Mouse (Mus musculus): ENCODE measurements around the gene Sh2b1. TPM values are rescaled to one million over a fixed set of nuclear protein-coding genes. Genes with fewer than 3 reads are reported as not detected.

The Sh2b1 gene
- total RNA-seq, 2 experiments from 2014 or later = 52.7 to 57.0 TPM

DNA sequence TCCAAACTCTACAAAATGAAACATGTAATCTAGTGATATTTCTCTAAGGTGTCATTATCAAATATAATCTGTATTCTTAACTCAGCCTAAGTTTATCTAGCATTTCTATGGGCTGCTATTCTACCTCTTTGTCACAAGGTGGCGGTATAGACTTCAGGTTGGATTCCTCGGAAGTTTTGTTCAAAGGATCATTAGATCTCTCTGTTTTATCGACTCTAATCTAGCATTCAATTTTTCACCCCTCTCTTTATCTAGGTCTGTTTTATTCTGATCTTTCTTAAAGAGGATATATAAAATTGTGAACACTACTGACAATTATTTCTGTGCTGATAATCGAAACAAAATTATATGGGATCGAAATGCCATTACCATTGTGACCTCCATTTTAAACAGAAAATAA, 6.5 kb upstream of the Sh2b1 start:
- no peak for DNase-seq (ENCODE audit: low spot score in 2 of 2)

DNA sequence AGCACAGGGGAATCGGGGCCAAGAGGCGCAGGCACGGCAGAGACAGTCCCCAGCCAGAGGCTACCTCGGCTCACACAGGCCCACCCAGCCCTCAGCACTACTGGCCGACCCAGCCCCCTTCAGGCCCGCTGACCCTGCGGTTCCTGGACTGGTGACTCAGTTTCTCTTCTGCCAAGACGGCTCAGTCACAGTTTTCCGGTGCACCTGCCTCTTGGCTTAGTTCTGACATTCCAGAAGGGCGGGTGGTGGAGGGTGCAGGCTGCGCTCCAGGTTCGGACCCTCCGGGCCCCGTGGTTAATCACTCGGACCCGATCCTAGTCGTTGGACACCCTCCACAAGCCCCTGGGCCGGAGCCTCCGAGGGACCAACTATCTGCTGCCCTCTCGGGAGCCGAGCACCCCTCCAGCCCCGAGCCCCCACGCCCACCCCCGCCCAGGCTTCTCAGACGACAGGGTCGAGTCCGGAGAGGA, 703 bp downstream of the Sh2b1 start:
- DNase-seq (ENCODE audit: low spot score in 2 of 2) = peak in 1 of 2 experiments; percentile 21

DNA sequence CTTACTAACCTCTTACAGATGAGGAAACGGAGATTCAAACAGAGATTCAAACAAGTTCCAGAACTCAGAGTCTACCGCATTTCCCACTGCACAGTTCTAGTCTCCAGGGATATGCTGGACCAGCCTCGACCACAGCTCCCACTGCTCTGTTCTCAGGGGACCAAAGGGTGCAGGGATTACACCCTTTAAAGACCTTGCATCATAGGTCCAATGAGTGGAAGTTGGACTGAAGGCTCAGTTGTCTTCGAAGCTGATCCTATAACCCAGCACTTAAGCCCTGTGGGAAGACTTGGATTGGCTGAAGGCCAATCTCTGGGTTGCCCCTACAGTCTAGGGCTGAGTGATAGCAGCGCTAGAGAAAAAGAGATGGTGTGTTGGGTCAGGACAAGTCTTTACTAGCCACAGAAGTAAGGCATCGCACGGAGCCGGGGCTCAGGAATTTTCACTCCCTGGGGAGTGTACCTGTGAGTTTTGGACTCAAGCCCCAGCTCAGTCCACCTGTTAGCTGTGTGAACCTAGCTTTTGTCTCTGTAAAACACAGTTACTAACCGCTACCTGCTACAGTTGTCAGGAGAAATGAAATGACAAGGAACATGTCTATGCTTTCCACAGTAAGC, 1.6 kb downstream of the Sh2b1 start:
- DNase-seq (ENCODE audit: low spot score in 2 of 2) = no peak

DNA sequence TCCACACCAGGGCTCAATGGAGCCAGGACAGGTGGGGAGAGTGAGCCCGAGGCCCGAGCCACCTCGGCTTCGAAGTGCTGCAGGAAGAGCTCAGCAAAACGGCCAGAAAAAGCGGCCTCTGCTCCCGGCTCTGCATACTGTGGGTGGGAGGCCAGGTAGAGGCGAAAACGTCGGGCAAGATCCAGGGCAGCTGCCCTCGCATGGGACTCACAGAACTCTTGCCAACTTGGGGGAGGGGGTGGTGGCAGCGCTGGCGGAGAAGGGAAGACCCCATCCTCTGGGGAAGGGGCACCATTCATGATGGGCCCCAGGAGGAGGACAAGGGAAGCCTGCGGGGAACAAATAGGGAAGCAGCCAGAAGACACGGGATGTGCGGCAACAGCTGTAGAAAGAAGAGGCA, 2.5 kb downstream of the Sh2b1 start:
- peak in 1 of 2 experiments; percentile 15 for DNase-seq (ENCODE audit: low spot score in 2 of 2)

DNA sequence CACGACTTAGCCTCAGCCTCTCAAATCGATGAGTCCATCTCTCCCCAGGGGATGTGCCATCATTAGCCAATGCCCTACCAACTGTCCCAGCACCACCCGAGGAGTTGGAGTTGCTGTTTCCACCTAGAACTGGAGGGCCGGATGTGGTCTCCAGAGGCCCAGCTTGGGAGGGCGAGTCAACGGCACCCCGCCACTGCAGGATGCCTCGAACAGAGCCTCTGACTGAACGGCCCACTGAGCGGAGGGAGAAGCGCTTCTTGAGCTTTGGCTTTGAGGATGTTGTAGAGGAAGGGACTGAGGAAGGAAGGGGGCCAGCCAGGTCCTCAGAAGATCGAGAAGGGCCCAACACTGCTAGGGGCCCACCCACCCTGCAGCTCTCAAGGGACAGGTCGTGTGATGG, 2.9 kb downstream of the Sh2b1 start:
- peak in 1 of 2 experiments; percentile 15 for DNase-seq (ENCODE audit: low spot score in 2 of 2)

DNA sequence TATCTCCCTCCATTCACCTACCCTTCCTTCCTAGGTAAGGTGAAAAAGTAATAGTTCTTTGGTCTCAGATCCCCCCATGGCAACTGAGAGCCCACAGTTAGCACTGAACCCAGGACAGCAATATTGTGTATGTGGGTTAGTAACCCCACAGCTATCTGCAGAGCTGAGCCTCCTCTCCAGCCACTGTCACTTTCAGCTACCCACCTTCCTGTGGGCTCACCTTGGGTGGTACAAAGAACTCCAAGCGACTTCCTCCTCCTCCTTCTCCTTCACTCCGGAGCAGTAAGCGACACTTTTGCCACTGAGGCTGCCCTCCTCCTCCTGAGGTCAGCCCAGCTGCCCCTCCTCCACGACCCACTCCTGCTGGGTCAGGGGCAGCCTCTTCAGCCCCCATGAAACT, 3.4 kb downstream of the Sh2b1 start:
- no peak for DNase-seq (ENCODE audit: low spot score in 2 of 2)

DNA sequence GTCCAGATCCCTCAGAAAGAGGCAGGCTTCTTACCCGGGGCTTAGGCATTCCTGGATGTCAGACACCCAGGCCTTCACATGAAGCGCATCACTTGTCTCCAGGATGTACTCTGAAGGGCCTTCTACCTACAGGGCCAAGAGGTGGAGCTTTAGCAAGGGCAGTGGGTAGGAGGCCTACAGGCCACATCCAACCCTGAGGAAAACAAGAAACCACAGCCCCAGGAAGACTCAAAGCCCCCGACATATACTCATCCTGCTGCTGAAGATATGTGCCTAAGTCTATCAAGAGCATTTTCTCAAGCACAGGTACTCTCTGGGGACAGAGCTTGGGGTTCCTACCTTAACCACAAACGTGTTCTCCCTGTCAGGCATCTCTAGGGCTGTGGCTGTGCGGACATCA, 3.9 kb downstream of the Sh2b1 start:
- no peak for DNase-seq (ENCODE audit: low spot score in 2 of 2)

DNA sequence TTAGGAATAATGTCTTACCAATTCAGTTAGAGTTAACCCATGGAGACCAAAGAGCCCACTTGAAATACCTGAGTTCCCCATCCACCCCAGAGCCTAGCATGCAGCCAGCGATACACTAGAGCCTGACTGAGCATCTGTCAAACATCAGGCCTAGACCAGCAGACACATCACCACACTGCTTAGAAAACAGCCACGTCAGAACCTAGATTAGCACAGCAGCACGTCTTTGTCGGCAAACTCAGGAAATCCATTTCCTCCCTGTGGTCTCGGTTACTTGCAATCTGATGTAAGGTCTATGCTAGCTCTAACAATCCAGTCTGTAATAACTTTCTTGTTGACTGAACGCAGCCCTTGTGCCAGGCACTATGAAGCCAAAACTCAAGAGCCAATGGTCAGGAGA, 5.1 kb downstream of the Sh2b1 start:
- DNase-seq (ENCODE audit: low spot score in 2 of 2) = no peak

DNA sequence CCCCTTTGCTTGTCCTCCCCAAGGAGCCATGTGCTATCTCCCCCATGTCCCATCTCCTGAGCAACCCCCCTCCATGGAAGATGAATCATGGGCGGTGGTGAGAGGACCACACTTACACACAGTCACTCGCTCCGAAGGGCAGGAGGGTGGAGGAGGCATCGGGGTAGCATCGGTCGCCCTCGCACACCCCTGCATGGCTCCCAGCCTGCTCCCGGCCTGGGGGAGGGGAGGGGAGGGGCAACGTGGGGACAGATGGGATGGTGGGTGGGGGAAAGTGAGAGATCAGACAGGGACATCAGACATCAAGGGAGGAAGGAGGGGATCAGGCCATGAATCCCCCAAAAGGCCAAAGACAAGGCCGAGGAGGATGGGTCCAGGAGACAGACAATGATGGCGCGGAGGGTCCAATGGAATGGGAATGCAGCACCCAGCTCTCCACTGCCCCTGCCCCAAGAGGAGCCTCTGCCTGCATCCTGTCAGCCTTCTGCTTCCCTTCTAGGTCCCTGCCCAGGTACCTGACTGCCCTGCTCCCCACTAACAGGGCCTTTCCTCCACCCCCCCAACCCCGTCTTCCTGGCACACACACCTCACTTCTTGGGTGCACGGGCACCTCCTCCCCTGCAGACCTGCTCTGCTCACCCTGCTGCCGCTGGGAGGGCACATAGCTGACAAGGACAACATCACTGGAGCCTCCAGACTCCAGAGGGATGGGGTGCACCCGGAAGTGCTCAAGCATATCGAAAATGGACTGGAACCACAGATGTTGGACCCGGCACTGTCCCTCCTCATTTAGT, 7.2 kb downstream of the Sh2b1 start:
- peak in 1 of 2 experiments; percentile 14 for DNase-seq (ENCODE audit: low spot score in 2 of 2)

DNA sequence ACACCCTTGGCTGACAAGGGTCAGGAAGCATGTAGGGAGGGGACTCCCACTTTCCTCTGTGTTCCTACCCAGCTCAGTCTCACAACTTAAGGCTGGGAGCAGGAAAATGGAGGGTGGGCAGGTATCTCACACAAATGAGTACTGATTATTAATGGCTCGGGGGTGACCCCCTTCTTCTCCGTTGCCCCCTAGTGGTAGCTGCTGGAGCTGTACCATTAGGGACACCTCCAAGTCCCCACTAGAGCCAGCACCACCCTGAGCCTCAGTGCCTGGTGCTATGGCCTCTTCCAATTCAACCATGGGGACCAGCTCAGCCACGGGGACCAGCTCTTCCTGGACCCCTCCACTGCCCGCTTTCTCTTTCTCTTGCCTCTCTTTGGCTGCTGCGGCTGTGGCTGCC, 8.0 kb downstream of the Sh2b1 start:
- peak in 1 of 2 experiments; percentile 20 for DNase-seq (ENCODE audit: low spot score in 2 of 2)

DNA sequence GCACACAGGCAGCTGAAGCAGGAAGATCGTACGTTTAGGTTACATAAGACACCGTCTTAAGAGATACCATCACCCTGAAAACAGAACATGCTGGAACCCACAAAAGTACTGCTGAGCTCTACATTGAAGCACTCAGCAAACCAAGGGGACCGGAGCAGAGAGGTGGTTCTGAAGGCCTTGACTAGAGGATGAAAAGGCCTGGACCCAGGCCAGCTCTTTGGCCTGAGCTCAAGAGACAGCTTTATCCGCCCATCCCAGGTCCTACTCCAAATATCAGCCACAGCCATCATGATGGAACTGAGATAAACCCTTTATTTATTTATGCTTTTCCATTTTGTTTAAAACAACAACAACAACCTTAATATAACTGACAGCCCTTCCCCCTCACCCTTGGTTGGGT, 8.5 kb downstream of the Sh2b1 start:
- no peak for DNase-seq (ENCODE audit: low spot score in 2 of 2)

DNA sequence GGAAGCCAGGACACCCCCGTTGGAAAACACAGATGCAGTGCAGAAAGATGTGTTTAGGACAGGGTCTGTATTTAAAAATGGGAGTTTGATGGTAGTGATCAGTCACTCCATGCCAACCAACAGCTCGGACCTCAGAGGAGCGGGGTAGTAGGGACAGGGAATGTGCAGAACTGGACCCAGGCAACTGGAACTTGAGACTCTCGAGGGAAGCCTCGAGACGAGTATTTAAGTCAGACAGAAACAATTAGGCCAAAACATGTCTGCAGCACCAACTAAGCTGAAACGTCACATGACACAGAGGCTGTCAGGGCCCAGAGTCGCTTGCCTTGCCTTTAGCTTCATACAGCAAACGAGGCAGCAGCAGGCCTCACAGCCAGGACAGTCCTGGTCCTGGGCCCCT, 9.1 kb downstream of the Sh2b1 start:
- DNase-seq (ENCODE audit: low spot score in 2 of 2) = no peak

DNA sequence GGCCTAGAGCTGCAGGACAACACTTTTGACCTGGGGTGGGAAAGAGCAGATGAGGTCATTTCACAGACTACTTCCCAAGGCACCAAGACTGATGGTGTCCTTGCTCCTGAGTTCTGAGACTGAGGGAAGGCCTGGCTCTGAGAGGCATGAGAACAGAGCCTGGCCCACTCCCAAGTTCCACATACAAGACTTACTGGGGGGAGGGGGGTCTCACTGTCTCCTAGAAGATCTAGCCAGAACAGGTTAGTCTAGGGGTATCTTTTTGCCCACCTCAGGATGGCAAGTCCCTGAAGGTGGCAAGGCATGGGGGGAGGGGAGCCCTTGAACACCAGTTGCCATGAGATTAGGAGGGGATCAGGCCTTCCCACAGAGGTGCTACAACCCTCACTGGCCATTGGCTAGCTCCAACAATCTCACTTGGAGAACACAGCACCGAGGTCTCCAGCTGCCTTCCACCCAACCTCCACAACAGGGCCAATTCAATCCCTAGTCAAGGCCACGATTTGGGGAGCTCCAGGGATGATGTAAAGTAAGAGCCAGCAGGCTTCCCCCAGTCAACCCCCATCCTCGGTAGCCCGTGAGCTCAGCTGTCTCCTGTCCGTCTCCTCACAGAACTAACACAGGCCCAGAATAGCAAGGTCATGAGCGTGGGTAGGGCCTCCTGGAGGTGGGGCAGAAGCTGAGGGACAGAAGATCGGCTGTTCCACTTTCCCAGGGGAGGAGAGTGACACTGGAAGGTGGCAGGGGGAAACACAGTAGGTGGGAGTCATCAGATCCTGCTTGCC, 9.8 kb downstream of the Sh2b1 start:
- DNase-seq (ENCODE audit: low spot score in 2 of 2) = peak in 1 of 2 experiments; percentile 16

DNA sequence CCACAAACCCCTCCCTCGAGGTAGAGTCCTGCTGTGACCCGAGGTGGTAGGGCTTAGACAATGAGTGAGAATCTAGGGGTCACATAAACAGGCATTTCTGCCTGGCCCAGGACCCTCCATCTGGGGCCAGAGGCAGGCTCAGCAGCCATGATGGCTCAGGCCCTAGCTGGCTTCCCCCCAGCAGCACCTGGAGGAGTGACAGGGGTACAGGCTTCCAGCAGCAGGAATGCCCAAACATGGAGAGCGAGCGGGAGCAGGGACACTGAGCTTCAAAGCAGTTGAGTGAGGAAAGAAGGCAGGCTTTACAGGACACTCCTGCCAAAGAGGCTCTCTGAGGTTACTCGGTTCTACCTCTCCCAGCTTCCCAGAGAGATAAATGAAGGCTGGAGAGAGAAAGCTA, 10.4 kb downstream of the Sh2b1 start:
- no peak for DNase-seq (ENCODE audit: low spot score in 2 of 2)

DNA sequence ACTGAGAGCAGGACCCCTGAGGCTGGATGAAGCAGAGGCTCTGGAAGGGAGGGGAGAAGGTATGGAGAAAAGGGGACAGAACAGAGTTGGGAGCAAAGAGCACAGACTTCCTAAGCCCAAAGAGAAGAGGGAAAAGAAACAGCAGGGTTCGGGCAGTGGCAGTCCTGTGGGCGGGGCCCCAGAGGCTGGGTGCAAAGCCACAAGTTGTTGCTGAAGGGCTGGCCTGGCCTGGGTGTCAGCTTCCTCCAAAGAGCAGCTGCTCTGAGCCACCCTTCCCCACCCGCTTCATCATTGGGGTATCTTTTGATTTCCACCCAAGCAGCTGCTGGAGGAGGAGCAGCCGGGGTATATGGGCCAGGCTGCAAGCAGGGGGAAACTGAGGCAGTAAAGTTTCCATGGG, 11.1 kb downstream of the Sh2b1 start:
- DNase-seq (ENCODE audit: low spot score in 2 of 2) = peak; percentile 39 to 61

DNA sequence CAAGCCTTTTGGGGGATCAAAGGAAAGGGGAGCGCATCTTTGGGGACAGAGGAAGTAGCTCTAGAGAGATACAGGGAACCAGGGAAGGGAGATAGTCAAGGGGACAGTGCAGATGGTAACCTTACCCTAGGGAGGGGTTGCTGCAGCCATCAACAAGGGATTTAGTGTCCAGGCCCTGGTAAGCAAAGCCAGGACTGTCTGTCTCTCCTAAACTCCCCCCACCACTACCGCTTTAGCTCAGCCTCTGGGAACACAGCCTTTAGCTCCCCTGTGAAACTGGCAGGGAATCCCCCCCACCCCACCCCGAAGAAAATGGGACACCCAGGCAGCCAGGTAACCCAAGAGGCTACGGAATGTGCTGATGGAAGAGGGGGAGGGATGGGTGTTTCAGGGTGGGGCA, 11.7 kb downstream of the Sh2b1 start:
- DNase-seq (ENCODE audit: low spot score in 2 of 2) = no peak

DNA sequence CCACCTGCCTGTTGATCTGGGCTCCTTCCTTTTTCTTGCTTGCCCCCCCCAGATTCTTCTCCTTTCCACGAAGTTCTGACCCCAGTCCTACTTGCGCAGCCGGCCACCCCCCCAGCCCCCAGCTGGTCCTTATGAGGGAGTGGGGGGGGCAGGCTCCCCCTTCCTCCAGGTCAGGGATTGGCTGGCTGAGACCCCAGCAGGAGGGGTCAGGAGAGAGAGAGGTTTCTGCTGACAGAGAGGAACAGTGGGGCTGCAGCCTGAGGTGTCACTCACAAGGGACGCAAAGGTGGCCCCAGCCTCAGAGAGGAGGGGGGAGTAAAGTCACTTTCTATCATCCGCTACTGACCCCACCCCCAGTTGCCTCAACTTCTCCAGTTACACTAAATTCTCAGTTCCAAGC, 12.2 kb downstream of the Sh2b1 start, which contains the start of gene Atp2a1:
TSS of gene Atp2a1 (minus strand) at position 105 of the 400 bp plus-strand sequence.
- DNase-seq (ENCODE audit: low spot score in 2 of 2) = peak in 1 of 2 experiments; percentile 22

DNA sequence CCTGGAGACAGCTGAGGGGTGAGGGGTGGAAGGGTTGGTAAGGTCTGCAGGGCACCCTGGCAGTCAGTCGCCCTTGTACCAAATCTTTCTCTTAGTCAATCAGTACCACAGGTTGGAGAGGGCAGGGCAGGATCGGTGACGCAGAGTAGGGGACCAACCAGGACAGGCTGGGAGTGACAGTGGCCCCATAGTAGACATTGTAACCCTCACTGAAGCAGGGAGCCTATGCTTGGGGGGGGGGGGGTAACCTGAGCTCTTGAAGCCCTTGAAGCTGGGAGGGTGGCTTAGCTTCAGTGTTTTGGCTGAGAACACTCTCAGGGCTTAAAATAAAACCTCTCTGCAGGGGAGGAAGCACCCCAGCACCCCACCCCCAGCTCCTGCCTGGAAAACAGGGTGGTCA, 13.6 kb downstream of the Sh2b1 start:
- peak in 1 of 2 experiments; percentile 16 for DNase-seq (ENCODE audit: low spot score in 2 of 2)

DNA sequence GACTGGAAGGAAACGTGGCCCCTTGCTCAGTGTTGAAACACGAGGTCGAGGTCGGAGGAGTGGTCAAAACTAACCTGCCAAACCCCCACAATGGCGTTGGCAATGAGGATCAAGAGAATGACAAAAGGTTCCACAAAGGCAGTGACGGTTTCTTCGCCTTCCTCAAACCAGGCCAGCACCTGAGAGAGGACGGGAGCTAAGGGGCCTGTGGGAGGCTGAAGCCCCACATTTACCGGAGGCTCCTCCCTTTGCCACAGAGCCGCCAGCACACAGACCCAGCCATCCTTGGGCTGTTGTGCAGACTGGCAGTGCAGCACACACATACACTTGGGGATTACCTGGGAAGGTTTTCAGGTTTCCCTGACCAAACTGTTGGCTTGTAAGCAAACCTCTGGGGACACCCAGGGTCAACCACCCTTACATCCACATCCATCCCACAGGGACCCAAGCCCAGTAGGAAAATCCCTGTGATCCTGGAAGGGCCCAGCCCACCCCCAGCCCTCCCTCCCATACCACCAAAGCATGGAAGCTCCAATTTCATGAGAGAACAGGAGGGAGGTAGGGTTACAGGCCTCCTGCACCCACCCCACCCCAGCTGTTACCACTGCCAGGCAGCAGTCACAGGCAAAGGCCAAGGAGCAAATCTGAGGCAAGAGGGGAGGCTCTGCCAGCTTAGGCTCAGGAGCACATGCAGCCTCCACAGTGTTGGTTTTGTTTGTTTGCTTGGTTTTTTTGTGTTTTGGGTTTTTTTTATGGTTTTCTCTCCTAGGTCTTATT, 14.4 kb downstream of the Sh2b1 start:
- DNase-seq (ENCODE audit: low spot score in 2 of 2) = no peak

DNA sequence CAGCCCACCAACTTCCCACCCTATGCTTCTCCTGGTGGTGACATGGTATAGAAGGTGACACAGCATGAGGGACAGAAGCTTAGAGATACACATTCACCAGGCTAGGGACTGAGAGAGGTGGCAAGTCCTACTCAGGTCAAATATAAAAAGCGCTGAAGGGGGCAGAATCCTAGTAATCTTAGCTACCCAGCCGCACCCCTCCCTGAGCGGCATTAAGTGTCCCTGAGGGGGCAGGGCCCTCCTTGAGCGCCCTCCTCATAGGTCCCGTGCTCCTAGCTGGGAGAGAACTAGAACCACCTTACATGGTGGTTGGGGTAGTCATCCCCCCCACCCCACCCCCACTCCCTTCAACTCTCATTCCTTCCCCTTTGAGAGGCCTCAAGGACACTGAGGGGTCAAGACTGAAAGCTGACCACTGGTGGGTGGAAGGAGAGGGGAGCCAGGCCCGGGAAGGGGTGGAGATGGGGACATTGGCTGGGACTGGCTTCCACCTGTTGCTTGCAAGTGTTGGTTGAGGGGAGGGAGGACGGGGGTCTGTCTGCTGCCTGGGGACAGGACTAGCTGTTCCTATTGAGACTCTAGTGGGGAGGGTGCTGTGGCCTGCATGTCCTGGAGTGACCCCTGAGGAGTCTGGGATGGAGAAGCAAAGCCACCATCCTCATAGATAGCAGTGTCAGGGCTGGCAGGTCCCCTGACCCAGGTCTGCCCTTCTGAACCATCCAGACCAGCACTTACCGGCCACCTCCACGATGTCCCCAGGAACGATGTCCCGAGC, 16.2 kb downstream of the Sh2b1 start:
- DNase-seq (ENCODE audit: low spot score in 2 of 2) = no peak

Measured in gastrocnemius, postnatal 4 days (tissue).